Mouse (Mus musculus): ENCODE data around the gene Ces2c. TPM values are rescaled to one million over a fixed set of nuclear protein-coding genes. Genes with fewer than 3 reads are reported as not detected.
"Not testable (repeated sequence)": the region's sequence is repeated elsewhere in the genome, so short reads cannot be mapped to it uniquely, and the experiment has no call there.

Gene Ces2c
- total RNA-seq (2022): not detected

GRCm38 (mm10) chr8:104846831-104847230 lies at the start of gene Ces2c:
Ces2c (plus strand) TSS chr8:104847068.
- no peak for DNase-seq (ENCODE audit: low spot score)

DNA sequence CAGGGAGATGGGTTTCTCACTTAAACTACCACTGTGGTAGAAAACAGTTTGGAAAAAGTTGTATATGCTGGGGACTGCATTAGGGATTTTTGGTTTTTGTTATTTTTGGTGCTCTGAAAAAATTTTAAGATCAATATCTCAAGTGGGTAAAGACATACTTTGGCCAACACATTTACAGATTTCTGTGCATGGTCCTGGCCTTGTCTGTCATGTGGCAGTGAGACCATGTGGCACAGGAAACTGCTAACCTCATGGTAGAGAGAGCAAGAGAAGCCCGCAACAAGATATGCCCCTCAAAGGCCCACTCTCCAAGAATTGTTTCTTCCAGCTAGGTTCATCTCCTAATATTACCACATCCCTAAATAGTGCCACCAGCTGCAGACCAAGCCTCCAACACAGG lies 47.5 kb upstream of the Ces2c start:
- no peak for DNase-seq (ENCODE audit: low spot score)

DNA sequence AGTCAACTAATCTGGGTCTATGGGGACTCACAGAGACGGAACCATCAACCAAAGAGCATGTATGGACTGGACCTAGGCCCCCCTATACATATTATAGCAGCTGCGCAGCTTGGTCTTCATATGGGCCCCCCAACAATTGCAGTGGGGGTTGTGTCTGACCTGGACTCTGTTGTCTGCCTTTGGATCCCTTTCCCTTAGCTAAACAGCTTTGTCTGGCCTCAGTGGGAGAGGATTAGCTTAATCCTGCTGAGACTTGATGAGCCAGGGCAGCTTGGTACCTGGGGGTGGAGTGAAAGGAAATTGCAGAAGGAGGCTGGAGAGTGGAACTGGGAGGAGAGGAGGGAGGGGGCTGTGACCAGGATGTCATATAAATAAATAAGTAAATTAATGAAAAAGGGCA lies 40.7 kb upstream of the Ces2c start:
- no peak for DNase-seq (ENCODE audit: low spot score)

DNA sequence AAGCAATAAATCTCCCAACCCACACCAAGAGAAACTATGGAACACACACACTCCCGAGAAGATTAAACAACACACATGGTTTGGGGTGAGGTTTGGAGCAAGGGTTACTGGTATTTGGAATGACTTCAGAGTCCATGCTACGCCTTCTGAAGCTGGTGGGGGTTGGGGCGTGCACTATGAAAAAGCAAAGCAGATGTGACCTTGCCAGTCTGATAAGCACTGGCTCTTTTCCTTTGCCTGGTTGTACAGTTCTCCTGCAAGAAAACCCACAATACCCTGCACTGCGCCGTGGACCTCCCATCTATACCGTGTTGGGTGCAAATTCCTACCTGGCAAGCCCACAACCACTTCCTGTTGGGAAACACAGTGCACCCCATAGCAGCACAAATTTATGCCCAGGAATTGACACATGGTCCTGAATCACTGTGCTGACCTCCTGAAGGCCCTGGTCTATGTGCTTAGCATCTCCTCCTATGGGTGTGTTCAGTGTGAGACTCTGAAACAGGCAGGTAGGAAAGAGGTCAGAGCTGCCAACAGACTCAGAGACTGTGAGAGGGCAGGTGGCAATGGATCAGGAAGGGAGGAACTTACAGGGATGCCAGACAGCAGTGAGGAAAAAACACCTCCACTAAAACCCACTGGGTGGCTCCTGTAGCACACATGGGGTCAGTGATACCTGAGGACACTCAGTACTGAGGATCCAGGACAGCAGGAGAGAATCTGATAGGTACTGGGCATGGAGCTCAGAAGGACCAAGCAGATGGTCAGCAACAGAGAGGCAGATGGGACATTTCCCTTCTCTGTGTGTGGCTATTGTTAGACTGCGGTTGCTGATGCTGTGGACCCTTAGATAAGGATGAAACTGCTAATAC lies 38.1 kb upstream of the Ces2c start:
- no peak for DNase-seq (ENCODE audit: low spot score)

GRCm38 (mm10) chr8:104809436-104809835 lies 37.4 kb upstream of the Ces2c start:
- no peak for DNase-seq (ENCODE audit: low spot score)

- no peak for DNase-seq (ENCODE audit: low spot score)
These were observed 20.0 kb upstream of the Ces2c start for GRCm38 (mm10) chr8:104826912-104827311.

- no peak for DNase-seq (ENCODE audit: low spot score)
These were observed 18.6 kb upstream of the Ces2c start for GRCm38 (mm10) chr8:104828221-104828620.

DNA sequence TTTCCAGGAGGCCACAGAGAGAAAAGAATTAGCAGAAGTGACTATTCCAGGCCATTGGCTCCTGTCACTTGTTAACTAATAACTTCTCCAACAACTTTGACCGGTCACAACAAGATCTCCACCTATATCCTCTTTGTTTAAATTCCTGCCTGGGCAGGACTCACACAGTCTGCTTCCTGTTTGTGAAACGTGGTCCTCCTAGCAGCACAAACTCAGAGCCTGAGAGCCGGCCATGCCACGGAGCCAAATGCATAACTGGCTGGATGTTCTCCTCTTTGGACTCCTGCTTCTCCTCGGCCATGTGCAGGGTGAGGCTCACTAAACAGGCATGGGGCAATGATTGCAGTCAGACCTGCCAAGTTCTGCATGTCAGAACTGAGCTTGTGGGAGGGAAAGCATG lies 15.4 kb upstream of the Ces2c start, which contains the start of gene Ces2b:
TSS of gene Ces2b (plus strand) at position 133 of the 400 bp plus-strand sequence.
- no peak for DNase-seq (ENCODE audit: low spot score)

GRCm38 (mm10) chr8:104841360-104842078 lies 5.3 kb upstream of the Ces2c start:
- no peak for DNase-seq (ENCODE audit: low spot score)

- DNase-seq (ENCODE audit: low spot score): no peak
These were observed 1.0 kb downstream of the Ces2c start for GRCm38 (mm10) chr8:104847741-104848462.

GRCm38 (mm10) chr8:104866844-104867531 lies 20.1 kb downstream of the Ces2c start:
- DNase-seq (ENCODE audit: low spot score): not testable (repeated sequence)

DNA sequence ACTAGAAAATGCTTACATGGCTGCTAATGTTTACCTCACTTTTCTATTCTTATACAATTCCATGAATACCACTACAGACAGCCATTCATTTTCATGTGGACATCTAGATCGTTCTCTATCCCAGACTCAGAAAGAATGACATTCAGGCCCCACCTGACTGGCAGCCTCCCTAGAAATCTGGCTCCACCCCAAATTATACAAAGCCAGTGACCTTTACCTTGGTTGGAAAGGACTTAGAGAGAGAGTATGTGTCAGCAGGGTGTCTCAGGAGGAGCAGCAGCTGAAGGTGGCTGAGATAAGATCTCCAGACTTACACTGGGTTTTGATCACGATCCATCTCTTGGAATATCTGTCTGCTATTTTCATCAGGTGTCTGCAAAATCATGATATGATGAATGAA lies 22.0 kb downstream of the Ces2c start:
- DNase-seq (ENCODE audit: low spot score): not testable (repeated sequence)

DNA sequence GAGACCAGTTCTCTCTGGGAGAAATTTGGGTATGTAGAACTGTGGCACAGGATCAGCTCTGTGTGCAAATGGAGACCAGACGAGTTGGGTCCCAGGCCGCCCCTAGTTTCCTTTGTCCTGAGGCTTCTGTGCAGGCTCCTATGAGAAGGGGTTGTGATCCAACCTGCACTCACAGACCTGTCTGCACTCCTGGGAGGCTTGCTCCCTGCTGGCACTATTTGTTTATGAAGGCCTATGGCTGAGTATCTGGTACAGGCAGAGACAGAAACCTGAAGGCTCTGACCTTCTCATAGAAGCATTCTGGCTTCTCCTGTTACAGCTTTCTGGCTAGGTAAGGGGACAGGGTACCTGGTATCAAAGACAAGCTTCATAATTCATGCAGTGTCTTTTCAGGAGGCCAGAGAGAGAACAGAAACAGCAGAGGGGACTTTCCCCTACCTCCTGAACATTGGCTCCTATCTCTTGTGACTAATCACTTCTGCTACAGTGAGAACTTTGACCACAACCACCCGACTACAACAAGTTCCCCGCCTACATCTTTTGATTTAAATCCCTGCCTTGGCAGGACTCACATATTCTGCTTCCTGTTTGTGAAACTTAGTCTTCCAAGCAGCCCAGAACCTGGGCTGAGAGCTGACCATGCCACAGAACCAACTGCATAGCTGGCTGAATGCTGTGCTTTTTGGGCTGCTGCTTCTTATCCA lies 39.5 kb downstream of the Ces2c start:
- not testable (repeated sequence) for DNase-seq (ENCODE audit: low spot score)

GRCm38 (mm10) chr8:104901746-104902145 lies 54.9 kb downstream of the Ces2c start:
- no peak for DNase-seq (ENCODE audit: low spot score)

Other genes with a start within 250 kb of the Ces2c start
- 1 to 10 TPM; 3.7 to 8.2 (median 6.5) TPM for gene Cdh16, start 222.7 kb upstream of the Ces2c start, total RNA-seq (2022)
- gene Rrad, start 215.7 kb upstream of the Ces2c start, total RNA-seq (2022): 100 to 1,000 TPM; 215 to 381 (median 317) TPM
- 10 to 100 TPM; 65.5 to 84.7 (median 73.7) TPM for gene Ciao2b, start 205.1 kb upstream of the Ces2c start, total RNA-seq (2022)
- gene Ces2a, start 113.1 kb upstream of the Ces2c start, total RNA-seq (2022): not detected
- under 1 TPM; 0.40 to 0.62 (median 0.51) TPM for gene Ces2b, start 15.5 kb upstream of the Ces2c start, total RNA-seq (2022)
- 1 to 10 TPM; 1.5 to 2.1 (median 1.8) TPM for gene Ces2e, start 79.2 kb downstream of the Ces2c start, total RNA-seq (2022)
- not detected for gene Ces2f, start 100.3 kb downstream of the Ces2c start, total RNA-seq (2022)
- 1 to 10 TPM; 3.5 to 4.4 (median 3.9) TPM for gene Ces2g, start 114.7 kb downstream of the Ces2c start, total RNA-seq (2022)
- not detected for gene Ces2h, start 153.8 kb downstream of the Ces2c start, total RNA-seq (2022)
- gene Ces3a, start 201.5 kb downstream of the Ces2c start, total RNA-seq (2022): under 1 TPM in 1 of 4 experiments, not detected in 3; 0.16 TPM
- under 1 TPM in 2 of 4 experiments, not detected in 2; 0.26 to 0.33 TPM for gene Ces3b, start 236.7 kb downstream of the Ces2c start, total RNA-seq (2022)